Mouse (Mus musculus) C2C12 (cell line): ENCODE results near the gene Atp6v0d1.

Experiments used
- CTCF ChIP-seq: IDR thresholded peaks from one replicate; pipeline ENCODE4 v1.5.1; 2011; ENCODE audit not compliant: control insufficient read depth, insufficient read depth, insufficient read length
- FOSL1 ChIP-seq: IDR thresholded peaks from one replicate; pipeline ENCODE4 v1.8.0; 2011; ENCODE audit warnings: mild to moderate bottlenecking, low read length; ENCODE audit not compliant: poor library complexity, insufficient read depth, severe bottlenecking
- MAX ChIP-seq: IDR thresholded peaks from one replicate; pipeline ENCODE4 v1.6.1; 2011; ENCODE audit warnings: mild to moderate bottlenecking, control low read depth
- MYOD1 ChIP-seq: IDR thresholded peaks from one replicate; pipeline ENCODE4 v1.6.1; 2011; ENCODE audit warnings: low read depth; ENCODE audit not compliant: control insufficient read depth, insufficient read length
- MYOG ChIP-seq: IDR thresholded peaks from one replicate; pipeline ENCODE4 v1.6.1; 2011; ENCODE audit not compliant: control insufficient read depth, insufficient read length; ENCODE audit errors: extremely low read depth
- USF1 ChIP-seq: IDR thresholded peaks from one replicate; pipeline ENCODE4 v1.6.1; 2011; ENCODE audit warnings: low read depth, mild to moderate bottlenecking, control low read depth, moderate library complexity

DNA sequence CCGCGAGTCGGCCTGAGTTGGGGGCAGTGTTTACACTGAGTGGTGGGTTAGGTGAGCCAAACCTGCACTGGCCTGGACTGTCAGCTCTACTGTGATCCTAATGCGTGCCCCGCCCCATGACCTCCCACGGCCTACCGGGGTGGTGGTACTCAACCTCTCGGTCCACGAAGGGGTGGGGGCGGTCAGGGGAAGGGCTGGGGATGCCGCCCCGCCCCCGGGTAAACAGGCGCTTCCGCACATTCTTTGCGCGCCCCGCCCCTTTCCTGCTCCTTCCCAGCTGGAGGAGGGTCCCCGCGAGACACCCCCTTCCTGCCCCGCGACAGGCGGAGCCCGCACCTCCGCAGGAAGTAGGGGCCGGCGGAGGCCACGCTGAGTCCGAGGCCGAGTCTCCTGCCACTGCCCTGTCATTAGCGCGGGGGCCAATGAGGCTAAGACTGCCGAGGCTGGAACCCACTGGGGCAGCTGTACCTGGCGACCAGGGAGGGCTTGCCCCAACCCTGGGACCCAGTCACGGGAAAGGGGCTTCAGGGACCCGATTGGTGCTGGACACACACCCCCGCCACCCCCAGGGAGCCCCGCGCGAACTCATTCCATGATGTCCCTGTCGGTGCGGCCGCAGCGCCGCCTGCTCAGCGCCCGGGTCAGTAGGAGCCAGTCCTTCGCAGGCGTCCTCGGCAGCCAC lies 48.1 kb upstream of the Atp6v0d1 start:
- TF ChIP-seq USF1 (no peak), CTCF (no peak), MYOG (no peak), MYOD1 (no peak), MAX (no peak), FOSL1 (no peak)
